Mouse (Mus musculus): ENCODE measurements around the gene Bpifb6.

Gene Bpifb6

DNA sequence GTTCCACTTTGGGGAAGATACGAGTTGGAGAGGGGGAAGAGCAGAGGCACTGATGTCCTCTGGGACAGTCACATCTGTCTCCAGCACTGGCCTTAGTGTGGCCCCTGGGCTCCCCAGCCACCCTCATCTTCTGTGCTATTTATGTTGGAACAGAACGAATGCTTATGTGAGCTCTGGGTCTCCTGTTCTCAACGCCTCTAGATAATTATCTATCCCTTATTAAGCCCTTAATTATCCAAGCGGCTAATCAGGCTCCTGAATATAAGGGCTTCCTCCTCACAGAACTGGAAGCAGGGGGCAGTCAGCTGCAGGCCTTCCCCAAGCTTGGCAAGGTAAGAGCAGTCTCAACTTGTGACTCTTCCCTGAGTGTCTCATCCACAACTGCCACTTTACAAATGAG is at the start of gene Bpifb6:
Gene Bpifb6 (plus strand): TSS at position 301 of the 400 bp plus-strand sequence.
- no peak for DNase-seq

DNA sequence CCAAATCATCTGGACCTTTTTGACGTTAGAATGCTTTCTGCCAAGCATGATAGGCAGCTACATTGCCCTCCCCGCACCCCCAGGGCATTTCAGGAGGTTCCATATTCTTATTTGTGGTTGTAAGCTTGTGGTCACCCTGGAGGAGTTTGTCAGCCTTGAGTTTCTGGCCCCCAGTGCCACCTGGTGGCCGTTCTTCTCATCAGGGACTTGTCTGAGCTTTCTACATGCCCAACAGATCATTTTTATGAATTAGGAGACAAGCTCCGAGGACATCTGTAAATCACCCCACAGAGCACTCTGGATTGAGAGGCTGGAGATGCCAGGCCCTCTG is 49.2 kb upstream of the Bpifb6 start:
- peak; percentile 79 for DNase-seq

DNA sequence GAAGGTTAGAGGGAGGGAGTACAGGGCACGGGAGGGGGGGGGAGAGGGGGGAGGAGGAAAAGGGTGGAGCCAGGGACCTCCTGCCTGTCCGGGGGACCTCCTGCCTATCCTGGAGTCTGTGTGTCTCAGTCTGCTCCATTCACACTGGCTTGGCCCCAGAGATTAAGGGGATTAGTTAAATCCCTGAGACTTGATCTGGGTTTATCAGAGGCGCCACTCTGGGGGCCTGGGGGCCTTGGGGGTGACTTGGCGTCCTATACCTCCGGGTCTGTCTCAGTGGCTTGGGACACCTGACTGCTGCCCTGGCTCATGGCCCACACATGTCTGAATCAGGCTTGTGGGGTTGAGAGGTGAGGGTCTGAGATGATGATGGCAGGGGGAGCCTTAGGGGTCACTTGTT is 46.6 kb upstream of the Bpifb6 start:
- no peak for DNase-seq

DNA sequence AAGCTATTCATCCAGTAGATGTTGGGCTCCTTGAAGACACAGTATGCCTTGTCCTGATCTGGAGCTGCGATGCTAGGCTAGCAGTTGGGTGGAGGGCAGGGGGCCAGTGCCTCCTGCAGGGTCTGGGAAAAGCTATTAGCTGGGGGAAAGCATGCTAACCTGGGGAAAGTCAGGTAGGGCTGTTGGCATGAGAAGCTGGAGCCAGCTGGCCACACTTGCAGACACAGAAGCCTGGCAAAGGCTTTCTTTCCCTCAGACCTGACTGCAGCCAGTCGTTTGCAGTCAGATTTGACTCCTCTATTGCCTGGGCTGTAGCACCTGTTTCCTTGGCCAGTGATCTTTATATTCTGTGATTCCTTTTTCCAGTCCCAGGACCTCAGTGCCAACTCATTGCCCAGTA is 40.6 kb upstream of the Bpifb6 start:
- peak; percentile 93 for DNase-seq

DNA sequence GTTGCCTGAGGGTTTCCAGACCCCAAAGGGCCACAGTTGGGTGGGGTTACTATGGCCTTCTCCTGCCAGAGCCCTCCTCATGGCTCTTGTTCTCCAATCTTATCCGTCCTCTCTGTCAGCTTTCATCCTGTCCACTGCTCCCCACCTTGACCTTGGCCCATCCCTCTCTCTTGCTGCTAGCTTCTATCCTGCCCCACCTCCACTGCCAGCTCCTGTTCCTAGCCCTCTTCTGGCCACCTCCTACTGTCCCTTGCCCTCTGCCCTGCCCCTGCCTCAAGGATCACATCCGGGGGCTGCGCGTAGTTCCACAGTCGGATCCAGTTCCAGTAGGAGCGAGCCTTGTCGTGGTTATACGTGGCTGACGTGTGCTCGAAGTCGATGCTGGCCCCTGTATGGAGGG is 39.9 kb upstream of the Bpifb6 start:
- no peak for DNase-seq

DNA sequence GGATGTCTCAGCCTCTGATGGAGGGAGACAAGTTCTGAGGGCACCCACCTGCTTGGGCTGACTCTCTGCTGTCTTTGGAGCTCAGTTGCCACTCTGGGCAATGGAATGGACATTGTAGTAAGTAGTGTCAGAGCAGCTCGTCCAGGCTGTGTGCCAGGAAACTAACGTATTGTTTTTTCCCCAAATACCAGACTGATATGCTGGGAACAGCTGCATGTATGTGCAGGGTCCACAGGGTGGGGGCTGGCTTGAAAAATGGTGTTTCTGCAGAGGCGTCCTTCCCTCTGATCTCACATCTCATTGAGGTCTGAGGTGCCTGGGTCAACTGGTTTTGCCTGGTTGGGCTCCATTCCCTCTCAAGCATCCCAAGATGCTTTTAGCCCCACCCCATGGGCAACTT is 39.5 kb upstream of the Bpifb6 start:
- no peak for DNase-seq

DNA sequence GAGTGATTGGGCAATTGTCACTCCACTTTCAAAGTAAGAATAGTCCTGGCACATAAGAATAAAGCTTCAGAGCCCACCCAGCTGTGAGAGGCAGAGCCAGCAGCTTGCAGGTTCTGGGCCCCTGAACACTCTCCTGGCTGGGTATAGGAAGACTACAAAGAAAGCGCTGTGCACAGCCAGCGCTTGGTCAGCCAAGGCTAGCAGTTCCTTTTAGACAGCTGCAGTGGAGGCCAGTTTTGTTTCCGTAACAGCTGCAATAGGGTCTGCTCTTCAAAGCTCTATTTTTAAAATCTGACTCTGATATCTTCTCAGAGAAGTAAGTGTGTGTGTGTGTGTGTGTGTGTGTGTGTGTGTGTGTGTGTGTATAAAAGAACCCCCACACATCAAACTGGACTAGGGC is 38.2 kb upstream of the Bpifb6 start:
- DNase-seq: no peak

DNA sequence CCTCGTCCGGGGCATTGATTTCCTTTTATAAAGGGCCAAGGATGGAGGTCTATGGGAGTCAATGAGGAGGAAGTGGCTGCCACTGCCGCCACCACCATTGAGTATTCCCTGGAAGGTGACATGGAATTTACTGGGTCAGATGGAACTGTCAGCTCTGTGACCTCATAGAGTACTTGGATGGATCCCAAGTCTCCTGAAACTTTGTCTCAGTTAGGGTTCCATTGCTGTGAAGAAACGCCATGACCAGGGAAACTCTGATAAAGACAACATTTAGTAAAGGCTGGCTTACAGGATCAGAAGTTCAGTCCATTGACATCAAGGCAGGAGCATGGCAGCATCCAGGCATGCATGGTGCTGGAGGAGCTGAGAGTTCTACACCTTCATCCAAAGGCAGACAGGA is 29.2 kb upstream of the Bpifb6 start, which contains the start of gene Sun5:
Gene Sun5 (minus strand): TSS at position 101 of the 400 bp plus-strand sequence.
- DNase-seq: no peak

DNA sequence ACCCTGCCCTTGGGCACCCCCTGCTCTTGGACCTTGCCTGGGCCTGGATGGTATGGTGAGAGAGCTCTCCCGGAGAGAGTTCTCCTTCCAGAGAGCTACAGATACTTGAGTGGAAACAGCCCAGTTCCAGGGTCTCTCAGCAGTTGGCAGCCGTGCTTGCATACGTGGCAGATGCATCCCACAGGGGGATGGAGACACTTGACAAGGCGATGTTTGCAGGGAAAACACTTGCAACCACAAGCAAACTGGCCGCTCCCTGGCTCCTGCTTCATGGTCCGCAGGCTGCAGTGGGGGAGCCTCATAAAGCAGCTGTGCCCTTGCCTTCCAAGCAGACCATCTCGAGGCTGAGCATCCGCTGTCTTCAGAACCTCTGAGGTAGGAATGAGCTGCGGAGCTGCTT is 25.4 kb upstream of the Bpifb6 start, which contains the start of gene Bpifb2:
Gene Bpifb2 (plus strand): TSS at position 301 of the 400 bp plus-strand sequence.
- no peak for DNase-seq

DNA sequence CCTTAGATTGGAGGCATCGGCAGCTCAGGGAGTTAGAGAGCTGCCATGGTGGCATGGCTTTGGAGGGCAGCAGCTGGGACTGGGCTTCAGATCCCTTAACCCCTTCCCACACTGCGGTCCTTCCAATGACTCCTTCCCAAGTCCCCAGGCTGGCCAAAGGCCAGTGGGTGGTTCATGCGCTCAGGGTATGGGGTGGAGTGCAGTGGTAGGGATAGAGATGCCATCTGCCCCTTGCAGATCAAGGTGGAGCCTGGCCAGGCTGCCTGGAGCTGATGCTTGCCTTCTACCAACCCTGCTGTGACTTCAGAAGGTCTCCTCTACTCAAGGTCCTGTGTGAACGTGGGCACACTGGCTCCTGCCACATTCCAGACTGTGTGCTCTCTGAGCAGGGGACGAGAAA is 1.1 kb upstream of the Bpifb6 start:
- peak; percentile 61 for DNase-seq

DNA sequence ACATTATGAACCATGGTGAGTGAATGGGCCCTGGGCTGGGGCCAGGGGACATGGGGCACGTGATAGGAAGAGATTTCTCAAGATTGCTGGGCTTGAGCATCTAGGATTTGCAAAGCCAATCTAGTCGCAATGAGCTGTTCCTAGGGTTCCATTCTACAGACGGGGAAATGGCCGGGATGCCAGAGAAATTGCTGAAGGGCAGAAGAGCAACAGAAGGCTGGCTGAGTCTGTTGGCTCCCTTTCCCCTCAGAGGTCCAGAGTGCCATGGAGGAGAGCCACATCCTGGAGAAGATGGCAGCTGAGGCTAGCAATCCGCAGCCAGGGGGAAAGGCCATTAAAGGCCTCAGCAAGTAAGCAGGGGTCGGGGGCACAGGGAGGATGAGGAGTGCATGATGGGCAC is 2.5 kb downstream of the Bpifb6 start:
- peak; percentile 81 for DNase-seq

DNA sequence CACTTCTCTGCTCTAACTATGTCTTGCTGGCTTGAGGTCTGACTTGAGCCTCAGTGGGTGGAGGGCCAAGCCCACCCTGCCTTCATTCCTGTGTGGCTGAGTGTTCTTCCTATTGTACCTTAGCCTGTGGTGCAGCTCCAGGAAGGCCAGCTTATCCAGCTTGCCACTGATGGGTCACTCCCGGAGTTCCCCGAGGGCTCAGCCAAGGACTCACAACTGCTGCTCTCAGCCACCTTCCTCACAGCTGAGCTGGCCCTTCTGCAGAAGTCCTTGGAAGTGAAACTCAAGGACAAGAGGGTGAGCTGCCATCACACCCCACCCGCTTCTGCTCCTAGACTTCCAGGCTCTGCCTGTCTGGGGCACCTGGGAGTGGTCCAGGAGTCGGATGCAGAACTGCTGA is 6.4 kb downstream of the Bpifb6 start:
- DNase-seq: no peak

DNA sequence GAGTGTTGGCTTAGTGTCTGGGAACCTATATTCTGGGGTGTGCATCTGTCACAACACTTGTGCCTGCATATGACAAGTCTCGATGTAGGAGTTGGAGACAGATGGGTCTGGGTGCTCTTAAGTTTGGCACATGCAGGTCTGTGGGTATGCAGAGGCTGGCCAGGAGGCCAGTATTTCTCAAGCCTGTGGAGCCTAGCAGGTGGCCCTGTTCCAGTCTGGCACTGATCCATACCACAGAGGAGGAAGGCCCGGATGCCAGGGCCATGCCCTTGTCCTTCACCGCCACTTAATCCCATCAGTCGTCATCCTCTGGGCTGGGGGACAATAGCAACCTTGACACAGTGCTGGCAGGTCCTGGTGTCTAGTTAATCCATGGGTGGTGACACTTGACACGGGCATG is 14.0 kb downstream of the Bpifb6 start:
- peak; percentile 29 for DNase-seq

DNA sequence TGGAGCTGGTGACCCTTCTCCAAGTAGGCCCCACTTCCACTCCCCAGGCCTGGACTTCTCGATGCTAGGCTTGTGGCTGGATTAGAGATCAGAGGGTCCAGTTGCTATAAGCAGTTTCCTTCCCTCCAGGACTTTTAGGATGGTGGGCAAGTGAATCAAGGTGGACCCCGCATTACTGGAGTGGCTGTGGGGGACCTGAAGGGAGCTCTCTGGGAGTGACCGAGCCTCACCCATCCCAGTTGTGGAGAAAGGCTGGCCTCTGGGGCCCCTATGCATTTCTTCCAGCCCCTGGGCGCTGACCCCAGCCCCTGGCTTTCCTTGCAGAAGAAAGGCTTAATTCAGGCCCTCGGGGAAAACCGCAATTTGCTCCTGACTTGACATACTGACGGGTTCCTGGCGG is 17.7 kb downstream of the Bpifb6 start, which contains the start of gene Bpifb3:
Gene Bpifb3 (plus strand): TSS at position 301 of the 400 bp plus-strand sequence.
- no peak for DNase-seq

DNA sequence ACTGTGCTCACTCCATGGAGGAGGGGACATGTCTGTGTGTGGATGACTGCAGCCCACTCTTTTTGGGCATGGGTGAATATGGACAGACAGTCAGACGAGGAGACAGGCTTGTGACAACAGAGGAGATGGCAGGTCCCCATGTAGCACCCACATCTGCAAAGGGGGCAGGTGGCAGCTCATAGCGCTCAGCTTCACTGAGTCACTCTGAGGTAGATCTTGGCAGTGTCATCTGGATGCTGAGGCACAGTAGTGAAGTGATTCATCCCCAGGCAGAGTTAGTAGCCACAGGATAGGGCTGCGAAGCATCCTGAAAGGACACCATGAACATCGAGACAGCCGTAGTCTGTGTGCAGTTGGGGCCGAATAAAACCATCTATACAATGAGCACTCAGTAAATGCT is 21.1 kb downstream of the Bpifb6 start:
- no peak for DNase-seq

DNA sequence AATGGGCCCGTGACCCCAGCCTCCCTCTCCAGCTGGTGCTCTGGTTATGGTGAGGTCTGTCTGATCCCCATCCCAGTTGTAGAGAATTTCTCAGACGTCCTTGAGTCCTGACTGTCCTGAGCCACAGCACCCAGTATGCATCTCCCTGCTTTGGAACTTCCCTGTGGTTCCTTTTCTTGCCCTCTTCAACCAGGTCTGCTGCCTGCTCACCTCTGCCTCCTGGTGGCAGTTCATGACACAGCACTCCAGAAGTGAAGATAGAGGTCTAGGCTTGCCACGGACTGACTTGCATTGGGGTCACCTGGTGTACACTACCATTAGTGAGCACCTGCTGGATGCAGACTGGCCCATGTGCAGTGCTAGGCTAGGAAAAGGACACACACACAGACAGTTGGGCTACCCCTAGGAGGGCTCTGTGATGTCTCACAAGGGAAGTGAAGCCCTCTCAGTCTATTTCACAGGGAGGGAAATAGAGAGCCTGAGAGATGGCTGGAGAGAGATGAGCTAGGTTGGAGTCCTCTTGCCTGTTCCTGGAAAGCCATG is 29.8 kb downstream of the Bpifb6 start:
- DNase-seq: peak; percentile 51

DNA sequence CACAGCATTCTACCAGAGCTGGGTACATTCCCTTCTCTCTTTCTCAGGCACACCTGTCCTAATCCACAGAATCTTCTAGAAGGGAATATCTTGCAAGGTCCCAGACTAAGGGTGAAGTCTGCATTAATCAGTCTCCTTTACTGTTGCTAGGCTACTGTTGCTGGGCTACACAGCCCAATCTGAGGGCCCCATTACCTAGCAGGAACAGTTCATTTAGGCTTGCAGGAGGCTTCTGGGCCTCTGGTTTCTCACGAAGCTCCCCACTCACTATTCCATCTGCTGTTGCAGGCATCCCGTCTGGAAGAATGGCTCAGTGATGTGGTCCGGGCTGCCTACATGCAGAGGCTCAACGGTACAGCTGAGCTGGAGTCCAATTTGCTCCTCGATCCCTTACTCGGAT is 30.9 kb downstream of the Bpifb6 start:
- DNase-seq: no peak

DNA sequence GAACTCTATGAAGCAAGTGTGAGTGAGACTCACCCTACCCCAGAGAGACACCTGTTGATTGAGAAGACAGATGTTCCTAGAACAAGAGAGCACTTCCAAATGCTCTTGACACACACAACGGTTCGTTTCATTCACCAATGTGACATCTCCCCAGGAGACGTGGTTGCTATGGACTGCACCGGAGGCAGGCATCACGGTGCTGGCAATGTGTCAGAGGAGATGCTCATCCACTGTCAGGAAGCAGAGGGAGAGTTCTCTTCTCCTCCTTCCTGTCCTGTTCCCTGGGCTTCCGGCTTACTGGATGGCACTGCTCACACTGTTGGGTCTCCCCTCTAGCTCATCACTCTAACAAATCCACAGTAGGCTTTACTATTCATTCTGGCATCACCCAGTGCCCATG is 33.1 kb downstream of the Bpifb6 start:
- no peak for DNase-seq

DNA sequence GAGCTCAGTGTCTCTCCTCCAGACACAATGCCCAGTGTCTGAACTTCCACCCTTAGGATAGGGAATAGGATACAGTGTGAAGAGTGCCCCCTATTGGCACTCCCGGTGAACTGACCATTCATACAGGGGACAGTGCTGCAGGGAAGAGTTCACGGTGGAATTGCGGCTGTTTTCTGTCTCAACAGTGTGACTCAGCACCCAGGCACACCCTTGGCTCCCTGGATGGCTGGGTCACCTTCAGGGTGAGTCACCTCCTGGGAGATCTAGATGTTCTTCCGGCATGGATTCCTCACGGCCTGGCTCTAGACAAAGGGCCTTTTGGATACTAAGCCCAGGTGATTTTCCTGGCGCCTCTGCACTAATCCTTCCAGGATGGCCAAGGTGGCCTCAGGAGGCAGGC is 35.2 kb downstream of the Bpifb6 start:
- DNase-seq: no peak

DNA sequence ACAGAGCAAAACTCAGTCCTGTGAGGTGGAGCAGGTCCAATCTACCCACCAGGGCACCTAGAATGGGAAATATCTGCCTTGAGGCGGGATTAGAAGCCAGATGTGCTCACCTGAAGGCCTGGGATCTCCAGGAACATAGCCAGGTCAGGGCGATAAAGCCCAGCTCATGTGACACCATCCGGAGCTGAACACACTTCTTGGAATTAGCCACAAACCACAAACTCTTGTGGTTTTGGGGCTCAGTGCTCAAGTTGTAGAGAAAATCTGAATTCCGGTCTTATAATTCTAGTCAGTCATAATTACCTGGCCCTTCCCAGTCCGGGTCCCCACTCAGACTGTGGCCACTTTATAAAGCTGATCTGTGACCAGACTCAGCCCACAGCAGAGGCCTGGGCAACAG is 37.7 kb downstream of the Bpifb6 start, which contains the start of gene Bpifb4:
Gene Bpifb4 (plus strand): TSS at position 370 of the 400 bp plus-strand sequence.
- no peak for DNase-seq

DNA sequence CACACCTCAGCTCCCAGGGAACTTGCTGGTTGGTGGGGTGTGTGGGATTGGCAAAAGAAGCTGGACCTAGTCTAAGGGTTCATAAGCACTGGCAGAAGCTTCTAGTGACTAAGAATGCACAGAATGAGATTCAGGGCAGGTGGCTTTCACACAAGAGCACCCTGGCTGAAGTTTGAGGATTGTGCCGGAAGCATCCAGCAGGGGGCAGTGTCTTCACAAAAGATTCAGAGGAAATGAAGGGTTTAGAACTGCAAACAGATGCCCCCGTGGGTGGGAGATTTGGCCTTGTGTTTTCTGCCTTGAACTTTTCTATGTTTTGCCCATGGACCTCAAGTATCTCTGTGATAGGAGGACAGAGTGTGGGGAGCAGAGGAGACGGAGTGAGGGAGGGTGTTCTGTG is 43.3 kb downstream of the Bpifb6 start:
- DNase-seq: peak; percentile 60

DNA sequence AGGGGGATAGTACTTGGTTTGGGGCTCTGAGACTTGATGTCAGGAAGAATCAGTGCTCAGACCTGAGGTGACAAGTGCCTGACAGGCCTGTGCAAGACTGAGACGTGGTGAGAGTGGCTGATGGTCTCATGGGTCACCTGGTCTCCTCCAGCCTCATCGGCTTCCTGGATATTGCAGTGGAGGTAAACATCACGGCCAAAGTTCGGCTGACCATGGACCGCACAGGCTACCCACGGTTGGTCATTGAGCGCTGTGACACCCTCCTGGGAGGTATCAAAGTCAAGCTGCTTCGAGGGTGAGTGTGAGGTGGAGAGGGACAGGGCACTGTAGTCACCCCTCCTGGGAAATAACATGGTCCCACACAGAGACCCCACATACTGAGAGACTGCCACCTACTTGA is 44.4 kb downstream of the Bpifb6 start:
- no peak for DNase-seq

DNA sequence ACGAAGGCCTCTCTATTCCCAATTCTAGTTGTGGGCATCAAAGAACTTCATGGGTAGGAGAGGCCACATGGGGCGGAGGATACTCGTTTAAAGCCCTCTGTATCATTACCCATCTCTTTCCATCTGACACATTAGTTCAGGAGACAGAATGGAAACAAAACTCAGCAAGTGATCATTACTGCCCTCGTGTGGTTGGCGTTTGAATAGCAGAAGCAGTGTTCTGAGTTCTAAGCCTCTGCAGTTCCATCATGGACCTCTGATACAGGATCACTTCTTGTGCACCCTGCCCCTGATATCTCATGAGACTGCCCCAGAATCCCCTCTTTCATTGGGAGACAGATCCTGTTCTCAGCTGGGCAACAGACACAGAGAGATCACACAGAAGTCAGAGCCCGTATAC is 52.7 kb downstream of the Bpifb6 start:
- peak; percentile 63 for DNase-seq

DNA sequence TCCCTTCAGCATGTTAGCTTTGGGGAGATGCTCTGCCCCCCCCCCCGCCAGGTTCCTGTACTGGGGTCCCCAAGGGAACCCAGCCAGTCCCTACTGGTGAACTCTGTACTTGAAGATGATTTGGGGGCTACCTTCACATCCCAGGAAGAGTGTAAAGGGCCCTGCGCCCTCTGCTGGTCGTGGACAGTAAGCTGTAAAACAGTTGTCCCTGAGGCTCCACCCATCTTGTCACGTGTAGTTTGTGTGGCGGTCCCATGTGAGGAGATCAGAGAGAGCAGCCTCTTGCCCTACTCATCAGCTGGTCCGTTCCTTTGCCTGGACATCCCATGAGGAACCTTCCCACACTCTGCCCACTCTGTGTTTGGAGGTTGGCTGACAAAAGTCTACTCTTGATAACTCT is 53.6 kb downstream of the Bpifb6 start:
- no peak for DNase-seq
